Mouse (Mus musculus) spleen, adult 2 months (tissue): ENCODE measurements around the gene Ttc29.

ENCODE experiments used
- CTCF ChIP-seq: fragments of 200-500 bp; IDR thresholded peaks from 2 replicates; pipeline ENCODE4 v1.5.1; 2011; ENCODE audit warnings: mild to moderate bottlenecking, inconsistent platforms; ENCODE audit not compliant: insufficient read depth, insufficient read length, insufficient replicate concordance; ENCODE audit errors: extremely low read depth
- POLR2A ChIP-seq: fragments of 200-500 bp; IDR thresholded peaks from 2 replicates; pipeline ENCODE4 v1.6.1; 2011; ENCODE audit warnings: low read depth, low read length, inconsistent platforms

GRCm38 (mm10) chr8:78437140-78438045 is 224.3 kb downstream of the Ttc29 start:
- TF ChIP-seq CTCF, result no peak
- TF ChIP-seq POLR2A, result no peak
